Mouse (Mus musculus) layer of hippocampus, postnatal 10 days (tissue): ENCODE data around the gene Sh3bgrl2. TPM values are rescaled to one million over a fixed set of nuclear protein-coding genes. Genes with fewer than 3 reads are reported as not detected.

Experiments used
- DNase-seq, 2 experiments: peaks; one replicate each; pipeline ENCODE4 v3.0.0; 2021; ENCODE audit warnings: low spot score in 2 of 2
- total RNA-seq, 2 experiments: library from RNA; stranded (reverse); gene quantifications; 2 replicates each; pipeline ENCODE4 v1.2.3; 2021

Gene Sh3bgrl2
- total RNA-seq, 2 experiments from 2014 or later = 20.3 to 24.4 TPM

DNA sequence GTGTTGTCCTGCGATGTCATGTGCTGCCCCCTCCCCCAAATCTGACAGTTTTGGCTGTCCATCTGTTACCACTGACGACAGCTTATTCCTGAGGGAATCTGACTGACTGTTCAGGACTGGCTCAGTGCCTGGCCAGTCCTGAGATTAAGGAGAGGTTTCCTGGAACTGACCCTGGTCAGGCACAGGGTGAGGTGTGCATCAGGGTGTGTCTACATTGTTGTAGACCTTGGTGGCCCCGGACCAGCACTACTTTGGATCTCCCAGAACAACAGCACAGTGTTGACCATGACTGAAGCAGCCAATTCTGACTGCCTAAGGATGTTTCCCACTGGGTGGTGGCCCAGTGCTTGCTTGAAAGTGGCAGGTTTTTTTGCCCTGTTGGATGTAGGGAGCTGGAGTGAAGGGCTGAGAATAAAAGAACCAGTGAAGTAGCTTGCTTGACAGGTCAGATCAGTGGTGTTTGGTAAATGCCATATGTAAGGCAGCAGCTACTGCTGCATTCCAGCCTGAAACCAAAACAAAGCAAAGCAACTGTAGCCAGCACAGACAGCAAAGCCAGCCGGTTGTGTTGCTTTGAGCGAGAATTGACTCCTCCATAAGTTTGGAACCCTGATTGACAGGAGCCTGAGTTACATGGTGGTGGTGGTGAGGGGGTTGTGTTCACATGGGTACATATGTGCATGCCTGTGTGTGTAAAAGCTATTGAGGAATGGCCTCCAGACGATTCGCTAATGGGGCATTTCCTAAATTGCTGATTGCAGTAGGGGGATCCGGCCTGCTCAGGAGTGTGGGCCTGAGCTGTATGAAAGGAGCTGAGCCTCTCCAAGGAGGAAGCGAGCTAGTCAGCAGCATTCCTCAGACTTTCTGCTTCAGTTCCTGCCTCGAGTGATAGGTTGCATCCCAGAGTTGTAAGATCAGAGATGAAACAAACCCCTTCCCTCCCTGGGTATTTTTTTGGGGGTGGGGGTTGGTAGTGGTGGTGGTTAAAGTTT is 8.9 kb downstream of the Sh3bgrl2 start:
- DNase-seq = no peak

DNA sequence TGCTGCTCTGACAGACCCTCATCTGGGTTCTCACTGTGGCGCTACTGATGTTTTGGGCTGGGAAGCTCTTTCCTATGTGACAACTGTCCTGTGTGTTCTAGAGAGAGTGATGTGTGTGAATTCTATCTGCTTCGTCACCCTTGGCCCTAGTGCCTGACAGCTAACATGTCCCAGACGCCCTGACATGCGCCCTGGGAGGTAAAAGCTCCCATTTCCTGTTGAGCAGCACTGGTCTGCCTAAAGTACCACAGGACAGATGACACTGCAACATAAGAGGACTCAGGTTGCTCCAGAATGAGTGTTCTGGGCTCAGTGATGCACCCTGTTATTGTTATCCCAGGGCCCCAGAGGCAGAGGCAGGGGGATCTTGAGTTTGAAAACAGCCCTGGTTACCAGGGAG is 12.5 kb downstream of the Sh3bgrl2 start:
- no peak for DNase-seq

DNA sequence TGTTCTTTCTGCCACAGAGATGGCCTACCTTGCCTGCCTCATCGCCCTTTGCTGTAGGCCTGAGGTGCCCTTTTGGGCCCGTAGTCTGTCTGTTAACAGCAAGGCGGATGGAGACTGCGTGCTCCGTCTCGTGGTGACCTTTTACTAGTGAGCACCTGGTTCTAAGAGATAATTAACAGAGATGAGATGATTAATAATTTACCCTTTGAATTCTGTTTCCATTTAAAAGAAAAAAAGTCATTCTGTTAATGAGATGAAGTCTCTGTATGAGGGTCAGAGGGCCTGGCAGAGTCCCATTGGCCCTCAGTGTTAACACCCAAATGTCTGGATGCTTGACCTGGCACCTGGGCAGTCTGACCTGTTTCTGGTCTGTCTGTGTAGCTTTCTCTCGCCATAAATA is 14.8 kb downstream of the Sh3bgrl2 start:
- DNase-seq = no peak

DNA sequence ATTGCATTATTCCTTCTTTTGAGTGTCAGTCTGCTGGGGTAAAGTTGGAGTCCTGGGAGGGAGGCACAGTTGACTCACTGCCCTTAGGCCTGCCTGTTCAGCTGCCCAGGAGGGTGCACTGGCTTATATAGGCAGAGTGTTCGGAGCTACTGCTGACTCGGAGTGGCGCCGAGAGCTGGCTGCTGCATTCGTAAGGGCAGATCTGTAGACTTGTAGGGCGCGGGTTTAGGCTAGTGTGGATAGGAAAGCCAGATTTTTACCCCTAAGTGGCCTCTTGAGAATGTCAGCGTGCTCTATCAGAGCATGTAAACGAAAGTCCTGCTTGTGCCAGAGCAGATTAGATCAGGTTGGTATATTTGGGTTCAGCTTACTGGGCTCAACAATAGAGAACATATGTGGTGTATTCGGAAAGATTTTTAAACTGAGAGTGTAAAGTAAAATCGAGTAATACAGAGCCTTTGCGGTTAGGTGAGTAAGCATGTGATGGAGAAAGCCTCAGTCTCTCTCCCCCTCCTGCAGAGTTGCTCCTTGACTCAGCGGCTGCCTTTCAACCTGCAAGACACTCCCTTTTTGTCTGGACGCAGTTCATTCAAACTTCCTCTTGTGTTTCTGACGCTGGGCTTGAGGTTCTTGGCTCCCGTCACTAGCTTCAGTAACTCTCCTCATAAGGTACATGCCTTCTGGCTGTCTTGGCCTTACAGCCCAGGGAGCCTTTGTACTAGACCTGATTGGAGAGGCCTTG is 15.9 kb downstream of the Sh3bgrl2 start:
- no peak for DNase-seq

DNA sequence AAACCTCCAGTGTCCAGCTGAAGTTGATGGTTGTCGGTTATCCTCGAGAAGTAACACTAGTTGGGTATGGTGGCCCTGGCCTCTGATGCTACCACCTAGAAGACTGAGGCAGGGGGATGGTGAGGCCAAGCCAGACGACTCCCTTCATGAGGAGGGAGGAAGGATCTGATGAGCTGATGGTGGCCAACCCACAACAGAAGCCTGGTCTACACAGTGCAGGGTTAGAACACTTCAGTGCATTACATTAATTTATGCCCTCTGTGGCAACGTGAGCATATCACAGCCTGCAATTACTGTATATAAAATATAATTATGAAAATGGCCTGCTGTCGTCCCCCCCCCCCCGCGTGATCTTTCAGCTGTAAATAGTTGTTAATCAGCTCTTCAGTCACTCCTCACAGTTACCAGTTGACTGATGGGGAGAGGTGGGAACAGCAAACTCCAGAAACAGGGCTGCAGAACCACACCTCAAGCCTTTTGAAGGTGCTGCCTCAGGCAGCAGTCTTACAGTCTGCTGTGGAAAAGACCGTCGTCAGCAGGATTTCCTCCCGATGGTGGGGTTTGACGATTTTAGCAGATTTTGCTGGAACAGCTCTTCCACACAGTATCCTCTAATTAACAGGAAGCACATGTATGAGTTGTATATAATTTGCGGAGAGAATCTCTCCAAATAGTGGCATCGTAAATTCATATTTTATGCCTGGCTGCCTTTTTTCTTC is 17.0 kb downstream of the Sh3bgrl2 start:
- DNase-seq = no peak

DNA sequence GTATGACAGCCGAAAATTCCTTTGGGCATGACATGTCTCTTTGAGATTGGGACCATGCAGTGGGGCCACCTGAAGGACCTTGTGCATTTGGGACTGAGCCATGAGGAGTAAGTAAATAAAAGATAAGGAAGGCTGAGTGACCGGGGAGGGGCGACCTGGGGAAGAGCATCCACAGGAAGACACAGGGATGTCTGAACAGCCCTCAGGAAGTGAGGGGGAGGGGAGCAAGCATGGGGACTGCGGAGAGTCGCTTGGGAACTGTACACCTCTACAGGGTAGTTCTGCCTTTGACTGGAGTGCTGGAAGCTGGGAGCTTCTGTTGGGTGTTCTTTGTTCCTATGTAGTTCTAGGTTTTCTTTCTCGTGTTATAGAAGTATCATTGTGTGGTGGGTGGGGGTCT is 18.0 kb downstream of the Sh3bgrl2 start:
- no peak for DNase-seq

DNA sequence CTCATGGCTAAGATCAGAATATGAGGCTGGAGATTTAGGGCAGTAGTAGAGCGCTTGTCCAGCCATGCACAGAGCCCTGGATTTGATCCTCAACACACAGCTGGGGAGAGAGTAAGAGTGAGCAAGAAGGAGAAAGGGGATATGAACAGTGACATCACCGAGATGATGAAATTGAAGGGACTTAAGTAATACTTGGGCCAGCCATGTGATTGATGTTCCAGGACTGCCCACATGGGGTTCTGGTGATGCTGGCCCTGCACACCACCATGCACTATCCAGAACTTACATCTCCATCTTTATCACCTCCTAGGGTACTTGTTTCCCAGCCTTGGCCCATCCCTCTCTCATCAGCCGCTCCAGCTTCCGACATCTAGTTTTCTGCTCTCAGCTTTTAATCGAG is 20.0 kb downstream of the Sh3bgrl2 start:
- DNase-seq = no peak

DNA sequence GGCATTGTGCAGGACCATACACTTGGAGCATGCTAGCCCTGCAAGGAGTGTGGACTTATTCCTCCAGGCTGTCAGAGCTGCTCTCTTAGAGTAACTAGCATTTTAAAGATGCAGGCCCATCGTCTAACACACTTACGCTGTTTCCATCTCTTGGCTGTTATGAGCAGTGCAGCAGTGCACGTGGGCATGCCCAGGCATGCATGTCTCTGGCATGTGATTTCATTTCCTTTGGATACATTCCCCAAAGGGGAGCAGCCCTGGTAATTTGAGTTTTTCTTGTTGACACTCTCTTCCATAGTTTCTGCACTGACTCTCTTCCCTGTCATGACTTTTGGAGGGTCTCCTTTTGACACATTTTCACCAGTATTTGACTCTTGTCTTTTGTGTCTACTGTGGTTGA is 20.8 kb downstream of the Sh3bgrl2 start:
- no peak for DNase-seq

DNA sequence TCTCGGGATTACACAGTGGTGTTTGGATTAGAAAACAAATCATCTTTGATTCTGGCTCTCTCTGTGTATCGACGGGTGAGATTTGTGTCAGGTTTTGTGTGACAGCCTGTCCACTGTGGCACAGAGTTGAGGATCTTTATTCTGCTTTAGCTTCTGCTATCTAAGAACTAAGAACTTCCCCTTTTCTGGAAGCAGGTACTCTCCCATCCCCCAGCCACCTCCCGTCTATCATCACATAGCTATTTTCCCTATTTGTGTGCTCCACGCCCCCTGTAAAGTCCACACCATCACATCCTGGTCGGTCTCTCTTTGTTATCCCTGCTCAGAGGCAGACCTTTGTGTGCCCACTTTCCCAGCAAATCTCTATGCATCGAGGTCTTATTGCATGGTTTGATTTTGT is 21.8 kb downstream of the Sh3bgrl2 start:
- DNase-seq = no peak

DNA sequence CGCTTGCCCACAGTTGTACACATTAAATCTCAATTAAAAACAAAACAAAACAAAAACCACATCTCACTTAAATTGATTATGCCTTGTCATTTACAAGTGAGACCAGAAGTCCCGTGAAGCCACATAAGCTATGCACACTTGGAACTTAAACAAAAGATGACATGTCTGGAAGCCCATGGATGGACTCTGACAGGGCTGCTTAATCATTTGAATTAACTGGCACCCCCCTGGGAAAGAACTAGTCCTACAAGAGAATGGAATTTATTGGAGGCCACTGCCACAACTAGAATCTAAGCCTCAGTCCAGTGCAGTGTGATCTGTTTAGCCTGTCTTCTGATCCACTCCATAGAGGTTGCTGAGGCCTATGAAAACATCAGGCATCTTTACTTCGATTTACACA is 23.2 kb downstream of the Sh3bgrl2 start:
- DNase-seq = no peak

DNA sequence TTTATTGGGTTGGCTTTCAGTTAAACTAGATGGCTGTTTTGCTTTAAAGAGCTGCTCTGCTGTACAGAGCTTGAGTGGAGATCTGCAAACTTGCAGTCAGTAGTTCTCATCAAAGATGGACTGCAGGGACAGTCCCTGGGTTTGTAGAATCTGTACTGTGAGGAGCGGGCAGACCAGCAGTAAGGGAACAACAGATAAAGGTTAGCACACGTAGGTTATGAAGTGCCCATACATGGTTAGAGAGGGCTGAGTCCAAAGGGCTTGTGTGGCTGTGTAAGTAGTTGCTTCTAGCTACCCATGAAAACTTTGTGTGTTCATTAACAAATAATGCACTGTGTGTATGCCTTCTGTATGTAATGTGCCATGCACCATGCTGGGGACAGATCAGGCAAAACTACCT is 24.2 kb downstream of the Sh3bgrl2 start:
- DNase-seq = no peak

DNA sequence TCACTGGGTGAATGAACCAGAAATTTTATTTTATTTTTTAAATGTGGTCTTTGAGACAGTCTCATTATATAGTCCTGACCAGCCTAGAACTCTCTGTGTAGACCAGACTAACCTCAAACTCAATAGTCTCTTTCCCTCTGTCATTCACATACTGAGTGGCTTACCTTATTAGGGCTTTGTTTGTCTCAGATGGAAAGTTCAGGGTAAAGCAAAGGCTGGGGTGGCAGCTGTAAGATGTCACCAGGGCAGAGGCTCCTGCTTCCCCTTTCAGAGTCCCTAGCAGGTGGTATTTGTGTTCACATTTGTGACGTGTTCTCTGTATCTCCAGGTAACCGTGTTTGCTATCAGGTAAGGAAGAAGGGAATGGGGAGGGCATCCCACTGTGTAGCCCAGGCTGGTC is 24.7 kb downstream of the Sh3bgrl2 start:
- no peak for DNase-seq

DNA sequence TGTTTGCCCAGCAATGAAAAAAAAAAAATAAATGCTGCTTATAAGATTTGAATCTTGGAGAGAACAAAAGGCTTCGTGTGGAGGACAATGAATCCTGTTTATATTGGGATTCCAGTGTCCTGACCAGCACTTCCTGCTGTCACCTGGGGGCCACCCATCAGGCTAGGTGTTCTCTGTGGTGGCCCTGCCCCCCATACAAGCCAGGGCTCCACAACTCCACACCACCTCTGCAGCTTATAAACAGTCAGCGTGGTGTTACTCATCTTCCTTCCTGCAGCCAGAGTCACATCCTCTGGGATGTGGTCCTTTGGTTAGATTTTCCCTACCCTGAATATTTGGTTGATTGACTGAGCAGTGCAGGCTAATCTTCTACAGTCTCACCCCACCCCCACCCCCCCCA is 25.5 kb downstream of the Sh3bgrl2 start:
- no peak for DNase-seq

DNA sequence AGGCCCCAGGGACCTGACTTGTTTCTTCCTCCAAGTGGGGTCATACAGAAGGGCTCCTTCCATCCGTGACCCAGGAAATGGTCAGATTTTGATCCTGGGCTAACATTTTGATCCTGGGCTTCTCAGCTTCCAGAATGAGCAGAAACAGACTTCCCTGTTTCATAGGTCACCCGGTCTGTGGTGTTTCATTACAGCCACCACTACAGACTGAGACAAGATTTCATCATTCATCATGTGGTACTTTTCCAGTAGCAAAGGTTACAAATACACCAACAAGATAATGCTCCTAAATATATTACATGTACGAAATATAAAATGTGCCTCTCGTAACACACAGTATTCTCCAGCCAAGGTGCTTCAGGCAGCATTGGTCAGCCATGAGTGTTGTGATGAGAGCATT is 27.3 kb downstream of the Sh3bgrl2 start:
- no peak for DNase-seq

DNA sequence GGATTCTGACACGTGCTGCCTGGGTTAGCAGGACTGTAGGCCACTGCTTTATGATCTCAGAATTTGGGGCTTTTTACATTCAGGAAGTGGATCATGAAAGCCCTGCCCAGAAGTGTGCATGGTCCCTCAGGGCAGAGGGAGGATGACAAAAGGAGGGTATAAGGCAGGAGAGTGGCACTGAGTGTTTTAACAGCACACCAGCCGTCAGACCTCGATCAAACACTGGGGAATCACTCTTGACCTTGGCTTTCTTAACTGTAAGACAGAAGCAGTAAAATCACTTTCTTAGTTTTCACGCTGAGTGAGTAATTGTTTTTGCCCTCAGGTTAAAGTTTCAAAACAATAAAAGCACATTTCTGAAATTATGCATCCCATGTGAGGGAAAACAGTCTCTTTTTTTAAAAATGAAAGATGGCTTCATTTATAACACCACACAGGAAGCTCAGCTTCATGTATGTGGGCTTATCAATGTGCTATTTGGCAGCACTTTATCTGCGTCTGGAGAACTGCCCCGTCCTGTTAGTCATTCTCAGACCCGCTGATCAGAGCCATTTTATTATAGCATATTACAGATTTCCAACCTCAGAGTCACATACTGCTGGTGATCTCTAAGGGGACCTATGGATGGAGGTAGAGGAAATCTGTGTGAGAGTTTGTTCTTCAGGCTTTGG is 28.0 kb downstream of the Sh3bgrl2 start:
- no peak for DNase-seq

DNA sequence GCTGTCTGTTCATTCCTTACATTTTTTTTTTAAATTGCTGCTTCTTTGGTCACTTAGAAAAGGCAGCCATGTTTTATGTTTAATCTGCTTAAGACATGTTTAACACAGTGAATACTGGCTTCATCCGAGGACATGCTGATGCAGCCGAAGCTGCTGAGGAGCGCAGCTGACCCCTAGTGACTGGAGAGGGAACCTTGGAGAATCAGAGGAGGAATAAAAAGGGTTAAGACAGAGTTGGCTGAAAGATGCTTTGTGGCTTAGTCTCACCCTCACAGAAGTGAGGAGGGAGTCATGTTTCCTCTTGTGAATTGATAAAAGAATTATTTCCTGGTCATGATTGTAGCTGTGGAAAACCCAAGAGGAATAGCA is 28.5 kb downstream of the Sh3bgrl2 start:
- DNase-seq = peak; percentile 53 to 58

DNA sequence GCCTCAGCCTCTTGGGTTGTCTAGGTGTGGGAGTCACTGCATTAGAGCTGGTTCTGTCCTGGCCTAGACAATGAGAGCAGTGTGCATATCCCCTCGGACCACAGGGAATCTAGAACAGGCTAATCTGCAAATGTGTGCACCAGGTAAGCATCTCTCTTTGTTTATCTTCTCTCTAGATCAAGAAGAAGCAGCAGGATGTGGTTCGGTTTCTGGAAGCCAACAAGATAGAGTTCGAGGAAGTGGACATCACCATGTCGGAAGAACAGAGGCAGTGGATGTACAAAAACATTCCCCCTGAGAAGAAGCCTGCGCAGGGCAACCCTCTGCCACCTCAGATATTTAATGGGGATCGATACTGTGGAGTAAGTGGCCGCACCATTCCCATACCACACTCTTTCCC is 29.1 kb downstream of the Sh3bgrl2 start:
- no peak for DNase-seq

DNA sequence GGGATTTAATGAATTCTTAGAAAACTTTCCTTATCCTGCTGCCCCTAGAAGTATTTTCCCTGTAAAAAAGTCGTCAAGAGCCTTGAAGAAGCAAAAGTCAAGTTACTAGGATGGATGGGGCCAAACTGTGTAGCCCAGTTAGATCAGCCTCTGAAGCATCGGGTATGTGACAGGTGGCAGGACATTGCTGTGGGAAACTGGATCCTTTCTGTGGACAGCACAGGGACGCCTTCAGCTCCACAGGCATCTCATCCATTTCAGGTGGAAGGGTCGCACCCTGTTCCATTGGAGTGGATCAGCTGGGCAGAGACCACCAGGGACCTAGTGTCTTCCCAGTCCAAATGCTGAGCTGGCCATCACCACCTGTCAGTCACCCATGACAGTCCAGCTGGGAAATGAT is 30.9 kb downstream of the Sh3bgrl2 start:
- no peak for DNase-seq

DNA sequence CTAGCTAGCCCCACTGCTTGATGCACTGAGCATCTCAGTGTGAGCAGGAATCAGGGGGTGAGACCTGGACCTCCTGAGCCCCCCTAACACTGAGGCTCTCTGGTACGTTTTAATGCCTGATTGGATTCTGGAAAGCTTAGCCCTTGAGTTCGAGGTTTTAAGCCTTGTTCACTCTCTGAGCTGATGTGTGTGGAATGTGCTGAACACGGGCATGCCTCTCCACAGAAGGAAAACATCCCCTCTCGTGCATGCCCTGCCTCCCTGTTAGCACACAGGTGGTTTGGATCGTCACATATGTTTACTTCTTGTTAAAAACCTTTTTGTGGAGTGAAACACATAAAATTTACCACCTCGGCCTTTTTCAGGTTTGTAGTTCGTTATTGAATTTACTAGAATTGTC is 34.6 kb downstream of the Sh3bgrl2 start:
- DNase-seq = no peak

DNA sequence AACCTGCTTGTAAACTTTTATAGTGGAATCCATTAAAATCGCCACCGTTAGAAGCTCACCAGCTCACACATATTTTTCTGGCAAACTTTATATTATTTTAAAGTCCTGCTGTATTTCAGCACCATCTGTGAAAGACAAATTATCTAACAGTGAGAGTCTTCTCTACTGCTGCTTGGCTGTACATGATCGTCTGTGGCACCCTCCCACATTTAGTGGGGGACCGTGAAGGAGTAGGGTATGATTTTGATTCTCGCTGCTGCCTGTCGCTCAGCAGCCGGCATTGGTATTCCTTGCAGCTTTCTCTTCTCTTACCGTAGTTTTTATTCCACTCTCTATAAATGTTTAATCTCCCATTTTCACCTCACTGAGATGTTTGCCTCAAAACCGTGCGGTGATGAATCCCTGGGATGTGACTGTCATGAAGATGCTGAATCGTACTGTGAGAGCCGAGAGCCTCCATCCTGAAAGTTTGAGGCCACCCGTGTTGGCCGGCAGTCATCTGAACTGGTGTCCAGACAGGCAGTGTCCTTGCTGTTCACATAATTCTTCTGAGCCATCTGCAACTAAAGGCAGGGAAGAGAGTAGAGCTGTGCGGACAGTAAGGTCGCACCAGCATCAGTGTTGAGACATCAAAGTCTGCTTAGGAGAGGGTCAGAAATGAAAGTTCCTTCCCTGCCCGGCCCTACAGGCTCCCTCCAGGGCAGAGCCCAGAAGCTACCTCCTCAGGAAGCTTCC is 38.4 kb downstream of the Sh3bgrl2 start:
- DNase-seq = no peak

DNA sequence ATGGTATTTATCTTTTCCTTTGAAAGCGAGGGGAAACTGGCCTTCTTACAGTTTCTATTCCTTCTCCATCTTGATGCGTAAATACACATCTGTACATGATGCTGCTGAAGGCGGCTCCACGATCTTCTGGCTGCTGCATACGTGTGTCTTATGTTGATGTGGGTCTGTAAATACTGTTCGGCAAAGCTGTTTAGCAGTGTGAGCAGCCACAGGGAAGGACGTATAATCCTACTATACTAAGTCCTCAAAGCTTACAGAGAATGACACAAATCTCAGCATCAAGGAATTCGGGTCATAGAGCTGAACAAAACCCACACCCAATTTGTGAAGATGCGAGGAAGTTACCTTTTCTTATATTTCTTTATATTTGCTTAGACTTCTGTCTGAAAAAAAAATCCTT is 39.0 kb downstream of the Sh3bgrl2 start:
- DNase-seq = no peak
